In the genomic region with DNA sequence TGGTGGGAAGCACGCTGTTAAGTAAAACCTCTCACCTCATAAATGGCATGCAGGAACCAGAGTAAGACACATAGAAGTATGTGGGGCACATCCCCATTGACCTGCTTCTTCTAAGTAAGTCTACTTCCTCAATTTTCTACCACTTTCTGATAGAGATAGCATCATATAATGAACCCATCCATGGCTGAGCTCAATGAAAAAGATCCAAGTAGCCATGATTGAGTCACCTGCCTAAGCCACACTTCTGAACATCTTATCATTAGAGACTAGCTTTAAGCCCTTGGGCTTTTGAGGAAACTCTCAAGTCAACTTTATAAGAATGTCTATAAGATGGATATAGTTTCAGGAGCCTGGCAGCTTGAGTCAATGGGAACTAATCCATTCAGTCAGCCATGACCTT, we compare ENCODE assay signal across 26 mouse cellular contexts.
"Had no signal": no experiment of that assay in that cellular context is flagged by ENCODE, and none has a peak within 500 bp of the region (broad histone marks: within the 10 kb centered on the region; RNA-seq: fewer than 3 reads in every experiment).

No protein-coding gene starts in this region.

- ATAC-seq: hindbrain, postnatal 0 days; intestine, embryonic 16.5 days; liver, embryonic 12.5 days had no signal

- H3K4me2 ChIP-seq: heart, embryonic 11.5 days; heart, embryonic 13.5 days; heart, embryonic 15.5 days; hindbrain, embryonic 13.5 days; hindbrain, embryonic 15.5 days; kidney, embryonic 15.5 days; limb, embryonic 13.5 days; limb, embryonic 15.5 days; liver, embryonic 12.5 days had no signal

- H3K9ac ChIP-seq: heart, embryonic 13.5 days; heart, embryonic 15.5 days; hindbrain, embryonic 13.5 days; hindbrain, embryonic 15.5 days; kidney, embryonic 15.5 days; limb, embryonic 13.5 days; limb, embryonic 15.5 days; liver, embryonic 12.5 days had no signal

- H3K27ac ChIP-seq: heart, adult 2 months; heart, embryonic 13.5 days; heart, embryonic 15.5 days; hindbrain, embryonic 13.5 days; hindbrain, embryonic 15.5 days; hindbrain, postnatal 0 days; kidney, embryonic 15.5 days; kidney, postnatal 0 days; limb, embryonic 13.5 days; limb, embryonic 15.5 days; liver, embryonic 12.5 days had no signal

- DNase-seq: gastrocnemius, postnatal 14 days; gastrocnemius, postnatal 36 days; heart, adult 11 months; heart, adult 2 months; heart, postnatal 14 days; heart, postnatal 36 days; kidney, adult 11 months; kidney, adult 2 months; kidney, adult 9 months; kidney, postnatal 14 days; kidney, postnatal 36 days; layer of hippocampus, adult 9-11 months; layer of hippocampus, postnatal 36 days; left cerebral cortex, postnatal 4 days had no signal

- H3K4me1 ChIP-seq: hindbrain, embryonic 13.5 days; hindbrain, embryonic 15.5 days; limb, embryonic 13.5 days; liver, embryonic 12.5 days had no signal

- H3K27me3 ChIP-seq: heart, embryonic 13.5 days; heart, embryonic 15.5 days; hindbrain, embryonic 13.5 days; hindbrain, embryonic 15.5 days; kidney, embryonic 15.5 days; limb, embryonic 13.5 days; limb, embryonic 15.5 days; liver, embryonic 12.5 days had no signal

- H3K9me3 ChIP-seq: heart, embryonic 13.5 days; heart, embryonic 15.5 days; hindbrain, embryonic 13.5 days; hindbrain, embryonic 15.5 days; kidney, embryonic 15.5 days; limb, embryonic 13.5 days; limb, embryonic 15.5 days; liver, embryonic 12.5 days had no signal

- H3K4me3 ChIP-seq: heart, adult 2 months; heart, embryonic 13.5 days; heart, embryonic 15.5 days; hindbrain, embryonic 13.5 days; hindbrain, embryonic 15.5 days; kidney, embryonic 15.5 days; limb, embryonic 13.5 days; limb, embryonic 15.5 days; liver, embryonic 12.5 days had no signal

- H3K36me3 ChIP-seq: heart, embryonic 13.5 days; heart, embryonic 15.5 days; hindbrain, embryonic 13.5 days; hindbrain, embryonic 15.5 days; kidney, embryonic 15.5 days; limb, embryonic 13.5 days; limb, embryonic 15.5 days; liver, embryonic 12.5 days had no signal
